Mouse (Mus musculus): Measurements from ENCODE around the gene Akr1cl. TPM values are rescaled to one million over a fixed set of nuclear protein-coding genes. Genes with fewer than 3 reads are reported as not detected.

The Akr1cl gene
- polyA plus RNA-seq, 1 experiment: 0.05 TPM

DNA sequence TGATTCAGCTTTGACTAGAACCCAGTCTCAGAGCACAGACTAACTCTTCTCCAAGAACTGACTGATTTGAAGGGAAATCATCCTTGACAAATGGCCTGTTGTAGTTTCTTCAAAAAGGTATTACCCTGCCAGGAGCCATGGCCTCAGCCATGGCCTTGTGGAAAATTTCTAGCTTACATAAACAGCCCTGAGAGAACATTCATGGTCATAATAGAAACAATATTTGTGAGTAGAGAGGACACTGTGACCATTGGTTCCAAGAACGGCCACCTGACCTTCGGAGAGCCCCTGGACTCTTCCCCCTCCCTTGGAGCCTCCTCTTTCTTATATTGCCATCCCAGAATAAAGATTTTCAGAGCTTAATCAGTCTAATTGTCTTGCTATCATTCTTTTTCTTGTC, 10.9 kb upstream of the Akr1cl start:
- TF ChIP-seq POLR2A (IDR thresholded peaks at IDR 0.05; ENCODE audit: borderline replicate concordance, extremely low read depth, insufficient read depth, insufficient read length, poor library complexity, severe bottlenecking) (no peak), CTCF (IDR thresholded peaks at IDR 0.05; ENCODE audit: borderline replicate concordance, extremely low read depth, insufficient read depth, insufficient read length) (no peak)

GRCm38 (mm10) chr1:65041837-65042236, 9.3 kb upstream of the Akr1cl start:
- TF ChIP-seq CTCF (IDR thresholded peaks at IDR 0.05; ENCODE audit: borderline replicate concordance, extremely low read depth, insufficient read depth, insufficient read length) (no peak), POLR2A (IDR thresholded peaks at IDR 0.05; ENCODE audit: borderline replicate concordance, extremely low read depth, insufficient read depth, insufficient read length, poor library complexity, severe bottlenecking) (no peak)
- DNase-seq (ENCODE audit: low read depth): no peak

More for the DNA sequence above, 10.9 kb upstream of the Akr1cl start:
- DNase-seq (ENCODE audit: low read depth): no peak

GRCm38 (mm10) chr1:65040806-65041205, 8.2 kb upstream of the Akr1cl start:
- DNase-seq (ENCODE audit: low read depth): no peak
- TF ChIP-seq CTCF (IDR thresholded peaks at IDR 0.05; ENCODE audit: borderline replicate concordance, extremely low read depth, insufficient read depth, insufficient read length) (no peak), POLR2A (IDR thresholded peaks at IDR 0.05; ENCODE audit: borderline replicate concordance, extremely low read depth, insufficient read depth, insufficient read length, poor library complexity, severe bottlenecking) (no peak)

DNA sequence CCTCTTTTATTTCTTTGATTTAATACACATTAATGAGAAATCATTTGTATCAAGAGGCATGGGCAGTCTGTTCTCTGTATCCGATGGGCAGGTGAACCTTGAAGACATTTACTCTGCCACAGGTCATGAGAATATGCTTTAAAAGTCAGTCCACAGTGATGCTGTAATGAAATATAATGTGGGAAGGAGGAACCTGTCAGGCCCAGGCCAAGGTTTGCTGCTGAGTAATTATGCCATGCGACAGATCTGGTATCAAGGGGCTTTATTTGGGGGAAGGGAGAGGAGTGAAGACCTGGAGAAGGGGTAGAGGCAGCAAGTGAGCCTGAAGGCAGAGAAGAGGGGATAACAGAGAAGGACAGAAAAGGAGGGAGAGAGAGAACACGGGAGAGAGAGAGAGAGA, 7.1 kb upstream of the Akr1cl start:
- DNase-seq (ENCODE audit: low read depth): no peak
- no peak for TF ChIP-seq CTCF (IDR thresholded peaks at IDR 0.05; ENCODE audit: borderline replicate concordance, extremely low read depth, insufficient read depth, insufficient read length)
- TF ChIP-seq POLR2A (IDR thresholded peaks at IDR 0.05; ENCODE audit: borderline replicate concordance, extremely low read depth, insufficient read depth, insufficient read length, poor library complexity, severe bottlenecking): no peak

DNA sequence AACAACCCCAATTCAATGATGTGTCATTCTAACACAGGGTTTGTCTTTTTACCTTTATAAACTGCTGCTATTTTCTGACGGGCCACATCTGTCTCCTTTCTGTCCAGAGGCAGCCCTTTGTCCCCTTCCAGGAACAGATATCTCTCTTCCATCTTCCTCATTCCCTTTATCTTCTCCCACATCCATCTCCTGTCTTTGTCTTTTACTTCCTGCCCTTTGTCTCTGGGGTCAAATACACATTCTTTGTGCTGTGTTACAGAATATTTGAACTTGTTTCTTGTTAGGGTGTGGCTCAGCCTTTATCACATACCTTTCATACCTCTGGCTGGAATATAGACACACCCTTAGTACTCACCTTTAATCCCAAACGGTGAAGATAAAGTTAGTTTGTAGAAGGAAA, 5.0 kb upstream of the Akr1cl start:
- no peak for DNase-seq (ENCODE audit: low read depth)
- TF ChIP-seq CTCF (IDR thresholded peaks at IDR 0.05; ENCODE audit: borderline replicate concordance, extremely low read depth, insufficient read depth, insufficient read length) (no peak), POLR2A (IDR thresholded peaks at IDR 0.05; ENCODE audit: borderline replicate concordance, extremely low read depth, insufficient read depth, insufficient read length, poor library complexity, severe bottlenecking) (no peak)

DNA sequence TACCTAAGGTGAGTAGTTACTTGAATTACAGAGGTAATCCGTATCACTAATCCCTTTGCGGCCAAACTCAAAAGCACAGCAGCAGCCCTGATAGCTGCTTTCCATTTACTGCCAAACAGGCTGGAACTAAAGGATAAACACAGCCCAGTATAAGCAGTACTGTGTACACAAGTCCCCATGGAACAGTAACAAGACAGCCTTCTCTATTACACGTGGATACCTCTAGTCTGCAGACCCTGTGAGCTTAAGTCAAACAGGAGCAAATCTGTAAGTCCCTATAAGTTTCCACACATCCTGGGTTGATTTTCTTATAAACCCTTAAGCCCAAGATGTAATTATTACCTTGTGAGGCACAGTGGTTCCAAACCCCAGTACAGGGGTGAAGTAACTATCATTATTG, 3.0 kb upstream of the Akr1cl start:
- TF ChIP-seq POLR2A (IDR thresholded peaks at IDR 0.05; ENCODE audit: borderline replicate concordance, extremely low read depth, insufficient read depth, insufficient read length, poor library complexity, severe bottlenecking) (no peak), CTCF (IDR thresholded peaks at IDR 0.05; ENCODE audit: borderline replicate concordance, extremely low read depth, insufficient read depth, insufficient read length) (no peak)
- no peak for DNase-seq (ENCODE audit: low read depth)

GRCm38 (mm10) chr1:65028206-65028605, 4.4 kb downstream of the Akr1cl start:
- TF ChIP-seq POLR2A (IDR thresholded peaks at IDR 0.05; ENCODE audit: borderline replicate concordance, extremely low read depth, insufficient read depth, insufficient read length, poor library complexity, severe bottlenecking): no peak
- no peak for TF ChIP-seq CTCF (IDR thresholded peaks at IDR 0.05; ENCODE audit: borderline replicate concordance, extremely low read depth, insufficient read depth, insufficient read length)
- no peak for DNase-seq (ENCODE audit: low read depth)

DNA sequence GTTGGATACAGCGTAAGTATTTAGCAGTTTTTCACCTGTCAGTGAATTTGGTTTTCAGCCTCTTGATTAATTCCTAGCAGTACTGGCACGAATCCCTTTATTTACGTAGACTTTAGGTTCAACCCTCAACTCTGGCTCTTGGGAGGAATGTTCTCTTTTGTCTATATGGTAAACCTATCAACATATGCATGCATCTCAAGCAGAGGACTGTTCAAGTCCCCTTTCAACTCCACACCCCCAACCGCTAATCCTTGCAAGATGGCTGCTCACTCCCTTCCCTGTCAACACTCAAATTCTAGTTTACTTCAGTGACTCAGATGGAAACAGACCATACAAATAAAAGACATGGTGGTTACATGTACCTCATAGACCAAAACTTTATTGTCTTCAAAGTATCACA, 19.8 kb downstream of the Akr1cl start:
- TF ChIP-seq POLR2A (IDR thresholded peaks at IDR 0.05; ENCODE audit: borderline replicate concordance, extremely low read depth, insufficient read depth, insufficient read length, poor library complexity, severe bottlenecking) (no peak), CTCF (IDR thresholded peaks at IDR 0.05; ENCODE audit: borderline replicate concordance, extremely low read depth, insufficient read depth, insufficient read length) (no peak)
- no peak for DNase-seq (ENCODE audit: low read depth)

- TF ChIP-seq POLR2A (IDR thresholded peaks at IDR 0.05; ENCODE audit: borderline replicate concordance, extremely low read depth, insufficient read depth, insufficient read length, poor library complexity, severe bottlenecking): no peak
- peak; percentile 93; the same call in 1 of the 2 replicates for TF ChIP-seq CTCF (IDR thresholded peaks at IDR 0.05; ENCODE audit: borderline replicate concordance, extremely low read depth, insufficient read depth, insufficient read length)
- DNase-seq (ENCODE audit: low read depth): peak; percentile 94
Measured at GRCm38 (mm10) chr1:65010153-65010552, 22.4 kb downstream of the Akr1cl start.

DNA sequence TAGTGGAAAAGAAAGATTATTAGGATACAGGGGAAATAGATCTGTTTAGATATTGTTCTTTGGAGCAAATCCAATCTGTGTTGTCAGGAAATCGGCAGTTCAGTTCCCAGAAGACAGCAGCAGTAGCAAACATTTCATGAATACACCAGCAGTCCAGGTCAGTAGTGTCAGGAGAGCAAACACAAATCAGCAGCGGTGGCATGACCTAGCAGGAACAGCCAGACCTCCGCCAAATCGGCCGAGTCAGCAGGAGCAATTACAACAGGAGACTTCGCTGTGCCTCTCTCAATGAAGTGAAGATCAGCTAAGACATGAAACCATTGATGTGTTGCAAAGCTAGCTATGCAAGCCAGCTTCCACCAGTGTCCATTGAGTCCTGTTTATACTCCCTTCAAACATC, 27.0 kb downstream of the Akr1cl start:
- TF ChIP-seq POLR2A (IDR thresholded peaks at IDR 0.05; ENCODE audit: borderline replicate concordance, extremely low read depth, insufficient read depth, insufficient read length, poor library complexity, severe bottlenecking) (no peak), CTCF (IDR thresholded peaks at IDR 0.05; ENCODE audit: borderline replicate concordance, extremely low read depth, insufficient read depth, insufficient read length) (no peak)
- no peak for DNase-seq (ENCODE audit: low read depth)

- no peak for TF ChIP-seq CTCF (IDR thresholded peaks at IDR 0.05; ENCODE audit: borderline replicate concordance, extremely low read depth, insufficient read depth, insufficient read length)
- TF ChIP-seq POLR2A (IDR thresholded peaks at IDR 0.05; ENCODE audit: borderline replicate concordance, extremely low read depth, insufficient read depth, insufficient read length, poor library complexity, severe bottlenecking): no peak
- no peak for DNase-seq (ENCODE audit: low read depth)
Measured at GRCm38 (mm10) chr1:65004526-65004925, 28.0 kb downstream of the Akr1cl start.

DNA sequence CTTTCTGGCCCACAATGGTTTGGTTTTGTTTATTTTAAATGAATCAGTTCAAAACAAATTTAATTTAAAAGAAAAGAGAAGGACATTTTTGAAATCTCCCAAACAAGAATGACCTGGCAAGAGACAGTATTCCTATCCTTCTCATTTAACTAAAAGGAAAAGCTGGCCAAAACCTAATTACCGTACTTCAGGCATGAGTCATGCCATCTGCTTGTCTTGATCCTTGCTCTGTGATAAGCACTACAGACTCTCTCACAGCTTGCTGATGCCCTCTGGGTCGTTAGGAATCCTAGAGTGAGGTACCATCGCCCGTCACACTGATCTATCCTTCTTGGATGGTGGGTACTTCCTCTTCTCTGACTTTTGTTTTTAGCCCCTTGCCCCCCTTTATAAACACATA, 39.4 kb downstream of the Akr1cl start:
- peak; percentile 28 for DNase-seq (ENCODE audit: low read depth)
- no peak for TF ChIP-seq CTCF (IDR thresholded peaks at IDR 0.05; ENCODE audit: borderline replicate concordance, extremely low read depth, insufficient read depth, insufficient read length)
- no peak for TF ChIP-seq POLR2A (IDR thresholded peaks at IDR 0.05; ENCODE audit: borderline replicate concordance, extremely low read depth, insufficient read depth, insufficient read length, poor library complexity, severe bottlenecking)

Measured in brain, embryonic 14.5 days (tissue).